Mouse (Mus musculus) Patski (cell line): Measurements from ENCODE around the gene Esrrg. TPM values are rescaled to one million over a fixed set of nuclear protein-coding genes. Genes with fewer than 3 reads are reported as not detected.

Source experiments
- ATAC-seq: fragments of 100-300 bp; one replicate; pipeline ENCODE4 v1.8.0; 2021
- CTCF ChIA-PET: fragments of 350-600 bp; sonication (Branson Sonifier 250); formaldehyde crosslinking; loops from one replicate; lab custom pipeline; 2022; ENCODE audit warnings: inconsistent platforms; lab: Charles Lee
- POLR2A ChIA-PET: fragments of 350-600 bp; sonication (Branson Sonifier 250); formaldehyde crosslinking; loops from one replicate; lab custom pipeline; 2022; ENCODE audit warnings: antibody characterized with exemption, inconsistent platforms; lab: Charles Lee
- DNase-seq: peaks from one replicate; pipeline ENCODE4 v3.0.0-alpha.2; 2011; ENCODE audit warnings: low read depth, low spot score
- H3K27me3 ChIP-seq: fragments of 371-371 bp; one replicate; pipeline ENCODE4 v1.5.1; 2021
- CTCF ChIP-seq: fragments of 100-300 bp; IDR thresholded peaks from one replicate; pipeline ENCODE4 v1.5.1; 2021
- in situ Hi-C: fragments of 300-500 bp; cut with MboI; formaldehyde crosslinking; loops from 3 replicates; pipeline ENCODE4 v1.11.1; 2018; ENCODE audit warnings: low pct_unique_long_range_greater_than_20kb, mixed read lengths
- polyA plus RNA-seq: library from polyadenylated mRNA; unstranded; gene quantifications from one replicate; pipeline ENCODE4 v1.2.3, GENCODE M21; 2021

Esrrg gene
- polyA plus RNA-seq = 9.0 TPM

DNA sequence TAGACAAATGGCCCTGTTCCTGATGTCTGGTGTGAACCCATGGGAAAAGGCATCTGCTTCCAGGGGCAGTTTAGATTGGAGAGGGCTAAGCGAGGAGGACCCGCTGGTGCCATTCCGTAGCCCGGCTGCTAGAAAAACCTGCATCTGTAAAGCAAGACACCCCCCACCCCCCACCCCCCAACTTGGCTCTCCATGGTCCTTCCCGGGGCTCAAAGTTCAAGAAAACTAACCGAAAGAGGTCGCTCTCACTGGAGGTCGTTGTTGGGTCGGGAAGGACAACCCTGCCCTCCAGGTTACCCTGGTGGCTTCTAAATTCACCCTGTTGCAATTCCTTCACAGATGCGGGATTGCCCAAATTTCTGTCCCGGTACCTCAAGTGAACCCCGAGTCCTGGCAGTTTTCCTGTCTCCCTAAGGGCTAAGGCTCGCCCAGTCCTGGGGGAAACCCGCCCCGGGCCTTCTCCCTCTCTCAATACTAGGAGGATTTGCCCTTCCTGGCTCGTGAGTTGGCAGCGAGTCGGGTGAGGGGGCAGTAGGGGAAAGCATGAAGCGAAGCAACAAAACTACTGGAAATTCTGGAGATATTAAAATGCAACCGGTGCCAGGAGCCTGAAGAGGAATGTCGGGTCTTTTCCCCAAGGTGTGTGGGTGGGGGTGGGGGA lies at the start of gene Esrrg:
Esrrg (plus strand) TSS at position 531 of the 661 bp plus-strand sequence.
- CTCF ChIA-PET = interaction anchor here (0.6 kb wide), 1 partner anchor 96 kb away, joined by 3 read pairs; no protein-coding TSS in a partner anchor
- POLR2A ChIA-PET = no interaction called here
- ATAC-seq (no peak), DNase-seq (no peak)
- no peaks in the 10 kb centered on the region for H3K27me3 ChIP-seq
- no peak for TF ChIP-seq CTCF
- in situ Hi-C loops = no loop called here

- ChIA-PET POLR2A (no interaction called here), CTCF (no interaction called here)
- no peak for TF ChIP-seq CTCF
- no peak for ATAC-seq
- DNase-seq = no peak
- H3K27me3 ChIP-seq = no peaks in the 10 kb centered on the region
- in situ Hi-C loops = no loop called here
Observed at GRCm38 (mm10) chr1:187583982-187584381, 24.6 kb upstream of the Esrrg start.

DNA sequence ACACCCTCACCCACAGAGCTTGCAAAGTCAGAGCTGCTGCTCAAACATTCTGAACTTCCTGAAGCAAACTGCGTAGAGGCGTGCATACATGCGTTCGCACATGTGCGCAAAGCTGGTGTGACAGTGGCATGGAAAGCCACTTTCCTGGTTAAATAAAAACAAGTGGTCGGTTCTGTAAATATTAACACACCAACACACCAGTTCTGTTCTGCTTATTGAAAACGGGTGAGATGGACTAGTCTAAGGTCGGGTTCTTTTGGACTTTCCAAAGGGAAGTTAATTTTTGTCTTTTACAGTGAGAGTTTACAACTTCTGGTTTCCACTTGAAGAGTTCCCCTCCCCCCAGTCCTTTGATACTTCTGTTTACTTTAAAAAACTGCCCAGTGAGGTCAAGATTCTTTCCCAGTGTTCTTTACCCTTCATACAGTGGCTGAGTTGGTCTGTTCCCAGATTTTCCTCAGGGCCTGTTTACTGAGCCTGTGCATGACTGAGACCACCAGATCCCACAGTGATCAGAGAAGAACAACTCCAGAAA lies 22.0 kb upstream of the Esrrg start:
- in situ Hi-C loops = no loop called here
- ATAC-seq = no peak
- peak; percentile 28 for DNase-seq
- POLR2A ChIA-PET = no interaction called here
- CTCF ChIA-PET = no interaction called here
- no peak for TF ChIP-seq CTCF
- no peaks in the 10 kb centered on the region for H3K27me3 ChIP-seq

GRCm38 (mm10) chr1:187602942-187603341 lies 5.6 kb upstream of the Esrrg start:
- TF ChIP-seq CTCF = no peak
- in situ Hi-C loops = no loop called here
- ATAC-seq (no peak), DNase-seq (no peak)
- POLR2A ChIA-PET = interaction anchor here (0.6 kb wide), 1 partner anchor 285 kb away, joined by 3 read pairs; no protein-coding TSS in a partner anchor
- CTCF ChIA-PET = interaction anchor here (1.2 kb wide), 1 partner anchor 19 kb away, joined by 3 read pairs; no protein-coding TSS in a partner anchor
- no peaks in the 10 kb centered on the region for H3K27me3 ChIP-seq

- in situ Hi-C loops = no loop called here
- DNase-seq = no peak
Observed at GRCm38 (mm10) chr1:187604063-187604484, 4.5 kb upstream of the Esrrg start.

GRCm38 (mm10) chr1:187604691-187605310 lies 3.8 kb upstream of the Esrrg start:
- no peak for ATAC-seq
- POLR2A ChIA-PET = interaction anchor here (0.6 kb wide), 2 partner anchors 48 to 58 kb away, joined by 3 to 4 read pairs; no protein-coding TSS in a partner anchor
- TF ChIP-seq CTCF = no peak
- in situ Hi-C loops = no loop called here
- no peaks in the 10 kb centered on the region for H3K27me3 ChIP-seq
- CTCF ChIA-PET = no interaction called here
- DNase-seq = no peak

More at GRCm38 (mm10) chr1:187604063-187604484, 4.5 kb upstream of the Esrrg start:
- TF ChIP-seq CTCF = no peak
- CTCF ChIA-PET = no interaction called here
- ATAC-seq = no peak
- POLR2A ChIA-PET = interaction anchor here (0.6 to 0.7 kb wide), 3 partner anchors 23 to 277 kb away, joined by 3 to 4 read pairs (median 4); no protein-coding TSS in a partner anchor
- no peaks in the 10 kb centered on the region for H3K27me3 ChIP-seq

- in situ Hi-C loops = no loop called here
- no peak for TF ChIP-seq CTCF
- ChIA-PET CTCF (no interaction called here), POLR2A (interaction anchor here (0.6 kb wide), 2 partner anchors 49 to 57 kb away, joined by 3 to 4 read pairs; no protein-coding TSS in a partner anchor)
- H3K27me3 ChIP-seq = no peaks in the 10 kb centered on the region
- DNase-seq = no peak
- ATAC-seq = no peak
Observed at GRCm38 (mm10) chr1:187605391-187606270, 3.0 kb upstream of the Esrrg start.

DNA sequence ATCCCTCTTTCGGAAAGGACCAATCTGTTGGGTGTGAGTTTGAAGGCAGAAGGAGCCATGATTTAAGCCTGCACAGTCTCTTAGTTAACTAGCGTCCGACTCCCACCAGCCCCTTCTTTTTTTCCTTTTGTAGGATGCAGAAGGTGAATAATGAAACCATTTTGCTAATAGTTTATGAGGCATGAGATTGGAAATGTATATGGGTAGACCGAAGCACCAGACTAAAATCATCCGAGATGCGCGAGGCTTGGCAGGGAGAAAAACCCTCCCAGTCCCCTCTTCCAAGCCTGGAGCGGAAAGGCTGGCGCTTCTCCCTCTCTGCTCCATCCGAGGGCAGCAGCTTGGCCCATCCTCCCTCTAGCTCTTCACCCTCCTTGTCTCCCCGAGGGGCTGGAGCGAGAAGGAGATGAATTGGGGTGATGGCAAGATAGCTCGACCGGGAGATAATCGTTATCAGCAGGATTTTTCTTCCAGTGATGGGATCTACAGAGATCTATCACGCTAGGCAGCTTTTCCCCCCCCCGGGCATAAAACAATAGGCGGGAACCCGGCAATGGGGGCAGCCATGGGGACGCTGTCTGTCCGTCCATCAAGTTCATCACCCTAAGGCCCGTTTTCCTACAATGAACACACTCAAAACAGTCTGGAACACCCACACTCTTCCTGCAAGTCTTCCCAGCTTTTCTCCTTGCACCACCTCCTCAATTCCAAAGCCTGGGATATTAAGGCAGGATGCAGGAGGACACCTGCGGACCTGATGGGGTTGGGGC lies 2.1 kb upstream of the Esrrg start:
- POLR2A ChIA-PET = no interaction called here
- DNase-seq = no peak
- no peak for ATAC-seq
- TF ChIP-seq CTCF = no peak
- in situ Hi-C loops = no loop called here
- H3K27me3 ChIP-seq = no peaks in the 10 kb centered on the region
- CTCF ChIA-PET = interaction anchor here (0.8 kb wide), 1 partner anchor 23 kb away, joined by 3 read pairs; no protein-coding TSS in a partner anchor

DNA sequence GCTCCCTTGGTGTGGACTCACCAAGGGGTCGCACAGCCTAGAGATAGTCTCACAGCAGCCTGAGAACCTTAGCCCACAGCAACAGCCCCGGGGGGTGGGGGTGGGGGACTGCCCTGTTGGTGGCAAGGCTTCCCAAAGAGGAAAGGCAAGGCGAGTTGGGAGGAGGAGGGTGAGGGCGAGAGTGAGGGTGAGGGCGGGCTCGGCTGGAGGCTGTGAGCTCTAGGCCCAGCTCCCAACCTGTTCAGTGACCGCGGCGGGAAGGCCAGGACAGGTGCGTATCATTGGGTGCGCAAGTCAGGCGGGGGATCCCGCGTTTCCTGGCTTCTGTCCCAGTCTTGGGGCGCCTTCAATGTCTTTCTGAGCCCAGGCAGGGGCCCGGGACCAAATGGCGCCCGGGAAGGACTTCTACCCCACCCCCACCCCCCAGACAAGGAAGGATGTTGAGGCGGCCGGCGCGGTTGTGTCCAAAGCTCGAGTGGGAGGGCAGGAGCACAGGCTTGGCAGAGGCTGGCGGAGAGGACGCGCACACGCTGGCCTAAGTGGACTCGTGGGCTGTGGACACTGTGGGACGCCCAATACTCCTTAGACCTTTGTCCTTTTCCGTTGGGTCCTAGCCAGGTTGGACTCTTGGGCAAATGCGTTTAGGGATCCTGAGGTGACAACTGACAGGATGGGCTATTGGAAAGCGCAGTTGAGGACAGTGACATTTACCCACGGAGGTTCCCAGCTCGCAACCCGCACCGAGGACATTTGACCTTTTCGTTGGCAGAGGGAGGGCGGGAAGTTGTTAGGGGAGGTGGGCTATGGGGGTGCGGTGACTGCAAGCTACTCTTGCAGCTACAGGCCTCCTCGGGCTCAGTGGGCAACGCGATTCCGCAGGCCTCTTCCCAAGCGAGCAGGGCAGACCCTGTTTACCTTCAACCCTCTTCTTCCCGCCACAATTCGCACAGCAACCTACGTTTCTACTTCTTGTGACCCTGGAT lies 1.2 kb upstream of the Esrrg start:
- POLR2A ChIA-PET = no interaction called here
- CTCF ChIA-PET = interaction anchor here (0.6 to 0.8 kb wide), 2 partner anchors 22 to 95 kb away, joined by 3 read pairs; no protein-coding TSS in a partner anchor
- TF ChIP-seq CTCF = no peak
- no peak for DNase-seq
- no peak for ATAC-seq
- H3K27me3 ChIP-seq = no peaks in the 10 kb centered on the region
- in situ Hi-C loops = no loop called here
